Mouse (Mus musculus) myocyte (in vitro differentiated cells): ENCODE measurements around the gene Rgs6.

Experiments used
- POLR2A ChIP-seq: IDR thresholded peaks from one replicate; pipeline ENCODE4 v1.6.1; 2011; ENCODE audit warnings: low read depth, mild to moderate bottlenecking, control low read depth, moderate library complexity; ENCODE audit not compliant: insufficient read length
- POLR2AphosphoS2 ChIP-seq: IDR thresholded peaks from one replicate; pipeline ENCODE4 v1.6.1; 2011; ENCODE audit warnings: low read depth, control low read depth; ENCODE audit not compliant: insufficient read length
- TCF12 ChIP-seq: IDR thresholded peaks from one replicate; pipeline ENCODE4 v1.6.1; 2011; ENCODE audit warnings: mild to moderate bottlenecking, control low read depth; ENCODE audit not compliant: poor library complexity, insufficient read depth, severe bottlenecking
- TCF3 ChIP-seq: IDR thresholded peaks from one replicate; pipeline ENCODE4 v1.6.1; 2011; ENCODE audit warnings: low read depth, control low read depth; ENCODE audit not compliant: insufficient read length
- USF1 ChIP-seq: IDR thresholded peaks from one replicate; pipeline ENCODE4 v1.6.1; 2011; ENCODE audit warnings: low read depth, mild to moderate bottlenecking, control low read depth, moderate library complexity

GRCm38 (mm10) chr12:83131405-83131804 lies 543.3 kb downstream of the Rgs6 start:
- TF ChIP-seq POLR2A, result no peak
- no peak for TF ChIP-seq TCF12
- no peak for TF ChIP-seq TCF3
- no peak for TF ChIP-seq POLR2AphosphoS2
- no peak for TF ChIP-seq USF1
